Mouse (Mus musculus) liver, embryonic 13.5 days (tissue): Measurements from ENCODE around the gene 6430531B16Rik. TPM values are rescaled to one million over a fixed set of nuclear protein-coding genes. Genes with fewer than 3 reads are reported as not detected.
A peak's percentile ranks its signal among the peaks of the same experiment; 100 is the strongest.

Experiments
- ATAC-seq: fragments of 200-750 bp; cut with Nextera tagmentation; 2 replicates; pipeline ENCODE4 v1.8.0; 2017; ENCODE audit warnings: low read depth, mild to moderate bottlenecking, moderate number of reproducible peaks, moderate library complexity
- DNase-seq: peaks from one replicate; pipeline ENCODE4 v3.0.0; 2022
- H3K27ac ChIP-seq: fragments of 300-500 bp; sonication (generic); 2 replicates; pipeline ENCODE4 v1.5.1; 2015; ENCODE audit warnings: moderate library complexity, mild to moderate bottlenecking, inconsistent platforms
- H3K27me3 ChIP-seq: fragments of 300-500 bp; sonication (generic); 2 replicates; pipeline ENCODE4 v1.6.1; 2015; ENCODE audit warnings: mild to moderate bottlenecking, inconsistent platforms
- H3K36me3 ChIP-seq: fragments of 300-500 bp; sonication (generic); 2 replicates; pipeline ENCODE4 v1.6.1; 2015; ENCODE audit warnings: mild to moderate bottlenecking, inconsistent platforms
- H3K4me1 ChIP-seq: fragments of 300-500 bp; sonication (generic); replicated peaks from 2 replicates; pipeline ENCODE4 v1.6.1; 2015; ENCODE audit warnings: inconsistent platforms
- H3K4me2 ChIP-seq: fragments of 300-500 bp; sonication (generic); 2 replicates; pipeline ENCODE4 v1.6.1; 2015; ENCODE audit warnings: inconsistent platforms, mild to moderate bottlenecking, moderate library complexity
- H3K4me3 ChIP-seq: fragments of 300-500 bp; sonication (generic); replicated peaks from 2 replicates; pipeline ENCODE4 v1.5.1; 2015; ENCODE audit warnings: mild to moderate bottlenecking, inconsistent platforms
- H3K9ac ChIP-seq: fragments of 300-500 bp; sonication (generic); 2 replicates; pipeline ENCODE4 v1.6.1; 2015; ENCODE audit warnings: mild to moderate bottlenecking, inconsistent platforms
- H3K9me3 ChIP-seq: fragments of 300-500 bp; sonication (generic); replicated peaks from 2 replicates; pipeline ENCODE4 v1.6.1; 2016; ENCODE audit warnings: inconsistent platforms
- WGBS: fragments of 180-500 bp; shearing (Covaris S2); methylation state at CpG from one replicate; pipeline ENCODE4 v1.1.7; 2015; ENCODE audit not compliant: insufficient replicate concordance; 5-methylcytosine and 5-hydroxymethylcytosine counted together
- polyA plus RNA-seq: library from polyadenylated mRNA; unstranded; fragments of >200 nt; fragmentation: Nextera tagmentation; extraction: Ambion mirVana; gene quantifications from 2 replicates; pipeline ENCODE4 v1.2.1, GENCODE M21; 2015

6430531B16Rik gene
- polyA plus RNA-seq, 1 experiment from 2014 or later: not detected

GRCm38 (mm10) chr7:139951079-139951478, 27.5 kb downstream of the 6430531B16Rik start:
- Histone ChIP-seq H3K4me2 (peak overlapping the region; percentile 90), H3K4me1 (peaks cover 30% of the 10 kb centered on the region), H3K9me3 (no peaks in the 10 kb centered on the region), H3K4me3 (peak overlapping the region; percentile 65), H3K27me3 (peaks cover 34% of the 10 kb centered on the region), H3K36me3 (no peaks in the 10 kb centered on the region), H3K9ac (peak overlapping the region; percentile 64), H3K27ac (no peak overlapping the region)
- DNase-seq (no peak), ATAC-seq (peak; percentile 35; the same call in 1 of the 2 replicates)
- 4% methylated on average over 16 of the region's 16 CpGs for WGBS

GRCm38 (mm10) chr7:139950283-139950971, 28.1 kb downstream of the 6430531B16Rik start:
- peak overlapping the region; percentile 64 for H3K9ac ChIP-seq
- H3K27ac ChIP-seq: peak overlapping the region; percentile 23; the same call in 1 of the 2 replicates
- no peaks in the 10 kb centered on the region for H3K36me3 ChIP-seq
- peak overlapping the region; percentile 90 for H3K4me2 ChIP-seq
- H3K9me3 ChIP-seq: no peaks in the 10 kb centered on the region
- peaks cover 40% of the 10 kb centered on the region for H3K27me3 ChIP-seq
- under 1% methylated on average over 33 of the region's 33 CpGs for WGBS
- DNase-seq (peak; percentile 49), ATAC-seq (peak; percentile 80)
- peaks cover 24% of the 10 kb centered on the region for H3K4me1 ChIP-seq
- H3K4me3 ChIP-seq: peak overlapping the region; percentile 65

- no peaks in the 10 kb centered on the region for H3K36me3 ChIP-seq
- DNase-seq (peak; percentile 29), ATAC-seq (peak; percentile 70)
- H3K27me3 ChIP-seq: peaks cover 45% of the 10 kb centered on the region
- H3K4me3 ChIP-seq: peak overlapping the region; percentile 65
- no peaks in the 10 kb centered on the region for H3K9me3 ChIP-seq
- peaks cover 19% of the 10 kb centered on the region for H3K4me1 ChIP-seq
- peak overlapping the region; percentile 90 for H3K4me2 ChIP-seq
- H3K27ac ChIP-seq: no peak overlapping the region
- WGBS: under 1% methylated on average over 15 of the region's 15 CpGs
- peak overlapping the region; percentile 64 for H3K9ac ChIP-seq
Measured at GRCm38 (mm10) chr7:139949893-139950282, 28.7 kb downstream of the 6430531B16Rik start.

- 26% methylated on average over 5 of the region's 5 CpGs for WGBS
- no peak for DNase-seq
- Histone ChIP-seq H3K27ac (no peak overlapping the region), H3K27me3 (peaks cover 84% of the 10 kb centered on the region), H3K4me3 (no peak overlapping the region), H3K9me3 (no peaks in the 10 kb centered on the region), H3K4me2 (no peak overlapping the region), H3K4me1 (peaks cover 17% of the 10 kb centered on the region), H3K9ac (no peak overlapping the region), H3K36me3 (no peaks in the 10 kb centered on the region)
- ATAC-seq: no peak
Measured at GRCm38 (mm10) chr7:139946032-139946431, 32.5 kb downstream of the 6430531B16Rik start.

- no peak overlapping the region for H3K9ac ChIP-seq
- ATAC-seq: no peak
- H3K27ac ChIP-seq: no peak overlapping the region
- H3K4me2 ChIP-seq: no peak overlapping the region
- WGBS: 8% methylated on average over 5 of the region's 5 CpGs
- no peaks in the 10 kb centered on the region for H3K9me3 ChIP-seq
- H3K27me3 ChIP-seq: peaks cover 89% of the 10 kb centered on the region
- peaks cover 13% of the 10 kb centered on the region for H3K4me1 ChIP-seq
- no peak overlapping the region for H3K4me3 ChIP-seq
- H3K36me3 ChIP-seq: no peaks in the 10 kb centered on the region
- no peak for DNase-seq
Measured at GRCm38 (mm10) chr7:139945516-139945915, 33.0 kb downstream of the 6430531B16Rik start.

- DNase-seq: no peak
- Histone ChIP-seq H3K9me3 (no peaks in the 10 kb centered on the region), H3K9ac (no peak overlapping the region), H3K4me2 (peak overlapping the region; percentile 44), H3K27ac (no peak overlapping the region), H3K4me3 (peak overlapping the region; percentile 28), H3K36me3 (no peaks in the 10 kb centered on the region), H3K4me1 (peaks cover 4% of the 10 kb centered on the region), H3K27me3 (peaks cover 93% of the 10 kb centered on the region)
- no peak for ATAC-seq
- WGBS: 4% methylated on average over 68 of the region's 68 CpGs
Measured at GRCm38 (mm10) chr7:139944291-139945240, 34.0 kb downstream of the 6430531B16Rik start.

GRCm38 (mm10) chr7:139943674-139944281, 34.8 kb downstream of the 6430531B16Rik start, which contains the start of gene Utf1:
Gene Utf1 (plus strand): TSS chr7:139943789.
- no peak for DNase-seq
- Histone ChIP-seq H3K9me3 (no peaks in the 10 kb centered on the region), H3K4me3 (peak within 1 kb of the TSS; percentile 28), H3K36me3 (no peaks in the 10 kb centered on the region), H3K27me3 (peaks cover 91% of the 10 kb centered on the region), H3K9ac (no peak within 1 kb of the TSS), H3K4me1 (0 out of 2 replicates have a peak, but pooled peaks cover 2% of the 10 kb centered on the region), H3K27ac (no peak within 1 kb of the TSS), H3K4me2 (peak within 1 kb of the TSS; percentile 44)
- 2% methylated on average over 59 of the region's 59 CpGs for WGBS
- ATAC-seq: no peak

- no peak for DNase-seq
- H3K4me3 ChIP-seq: no peak overlapping the region
- no peak overlapping the region for H3K9ac ChIP-seq
- H3K27ac ChIP-seq: no peak overlapping the region
- no peak for ATAC-seq
- H3K36me3 ChIP-seq: no peaks in the 10 kb centered on the region
- no peaks in the 10 kb centered on the region for H3K9me3 ChIP-seq
- H3K4me1 ChIP-seq: 0 out of 2 replicates have a peak, but pooled peaks cover 2% of the 10 kb centered on the region
- 56% methylated on average over 16 of the region's 16 CpGs for WGBS
- peaks cover 70% of the 10 kb centered on the region for H3K27me3 ChIP-seq
- H3K4me2 ChIP-seq: no peak overlapping the region
Measured at GRCm38 (mm10) chr7:139940476-139941209, 37.9 kb downstream of the 6430531B16Rik start.

- no peak overlapping the region for H3K27ac ChIP-seq
Measured at GRCm38 (mm10) chr7:139937810-139938209, 40.7 kb downstream of the 6430531B16Rik start.

GRCm38 (mm10) chr7:139937138-139937537, 41.4 kb downstream of the 6430531B16Rik start:
- Histone ChIP-seq H3K27ac (no peak overlapping the region), H3K9ac (no peak overlapping the region), H3K9me3 (no peaks in the 10 kb centered on the region), H3K4me1 (no peaks in the 10 kb centered on the region), H3K27me3 (peaks cover 35% of the 10 kb centered on the region), H3K36me3 (no peaks in the 10 kb centered on the region), H3K4me2 (no peak overlapping the region), H3K4me3 (no peak overlapping the region)
- no peak for DNase-seq
- ATAC-seq: no peak
- 61% methylated on average over 3 of the region's 3 CpGs for WGBS

More at GRCm38 (mm10) chr7:139937810-139938209, 40.7 kb downstream of the 6430531B16Rik start:
- ATAC-seq (no peak), DNase-seq (no peak)
- Histone ChIP-seq H3K4me2 (no peak overlapping the region), H3K27me3 (peaks cover 41% of the 10 kb centered on the region), H3K4me3 (no peak overlapping the region), H3K9ac (no peak overlapping the region), H3K4me1 (no peaks in the 10 kb centered on the region), H3K9me3 (no peaks in the 10 kb centered on the region), H3K36me3 (no peaks in the 10 kb centered on the region)
- WGBS: 43% methylated on average over 5 of the region's 5 CpGs
